Mouse (Mus musculus) CD8-positive naive resting alpha-beta T cell, adult 2 months (primary cell): ENCODE measurements around the gene Bpgm.
A peak's percentile ranks its signal among the peaks of the same experiment; 100 is the strongest.

Experiments used
- DNase-seq, 2 experiments: peaks; one replicate each; pipeline ENCODE4 v3.0.0; 2022; ENCODE audit warnings: low read depth in 2 of 2, low spot score in 2 of 2

Gene Bpgm

DNA sequence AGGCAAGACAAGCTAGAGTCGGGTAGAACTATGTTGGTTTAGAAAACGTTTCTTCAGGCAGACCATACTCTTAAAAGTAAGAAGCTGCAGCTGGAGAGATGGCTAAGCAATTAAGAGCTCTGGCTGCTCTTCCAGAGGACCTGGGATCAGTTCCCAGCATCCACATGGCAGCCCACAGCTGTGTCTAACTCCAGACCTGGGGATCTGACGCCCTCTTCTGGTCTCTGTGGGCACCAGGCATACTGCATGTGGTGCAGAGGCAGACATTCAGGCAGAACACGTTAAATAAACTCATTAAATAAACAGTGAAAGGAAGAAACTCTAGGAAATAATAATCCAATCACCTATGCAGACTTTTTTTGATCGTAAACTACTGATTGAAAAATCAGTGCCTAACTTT, 7.4 kb downstream of the Bpgm start:
- no peak for DNase-seq

GRCm38 (mm10) chr6:34483811-34484210, 7.8 kb downstream of the Bpgm start:
- DNase-seq: no peak

- DNase-seq: no peak
Observed at GRCm38 (mm10) chr6:34486071-34486626, 10.1 kb downstream of the Bpgm start.

- DNase-seq: no peak
Observed at GRCm38 (mm10) chr6:34493327-34494095, 17.5 kb downstream of the Bpgm start.

GRCm38 (mm10) chr6:34495140-34495551, 19.1 kb downstream of the Bpgm start:
- DNase-seq: peak in 1 of 2 experiments; percentile 51

DNA sequence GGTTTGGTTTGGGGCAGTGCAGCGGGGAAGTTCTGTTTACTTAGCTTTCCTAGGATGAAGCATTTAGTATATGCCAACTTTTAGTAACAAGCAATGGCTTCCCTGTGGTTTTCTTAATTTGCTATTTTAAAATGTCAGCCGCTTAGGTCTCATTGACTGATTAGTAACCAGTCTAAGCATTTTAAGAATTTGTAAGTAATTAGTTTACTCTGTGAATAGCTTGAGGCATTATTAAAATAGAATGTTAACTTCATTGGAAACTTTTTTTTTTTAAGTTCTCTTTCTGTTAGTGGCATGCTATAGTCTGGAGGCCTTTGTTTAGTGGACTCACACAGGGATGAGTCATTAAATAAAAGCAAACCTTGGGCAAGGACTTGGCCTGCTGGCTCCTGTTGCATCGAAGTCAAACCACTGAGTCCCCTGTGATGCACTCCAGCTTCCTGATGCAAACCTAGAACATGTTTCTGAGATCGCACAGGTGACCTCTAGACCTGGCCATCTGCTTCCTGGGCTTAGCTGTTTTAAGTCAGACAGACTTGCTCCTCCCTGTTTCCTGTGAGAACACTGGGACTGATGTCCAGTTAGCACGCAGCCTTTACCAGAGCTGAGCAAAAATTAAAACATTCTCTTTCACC, 22.1 kb downstream of the Bpgm start:
- DNase-seq: no peak

- no peak for DNase-seq
Observed at GRCm38 (mm10) chr6:34502291-34502690, 26.3 kb downstream of the Bpgm start.

DNA sequence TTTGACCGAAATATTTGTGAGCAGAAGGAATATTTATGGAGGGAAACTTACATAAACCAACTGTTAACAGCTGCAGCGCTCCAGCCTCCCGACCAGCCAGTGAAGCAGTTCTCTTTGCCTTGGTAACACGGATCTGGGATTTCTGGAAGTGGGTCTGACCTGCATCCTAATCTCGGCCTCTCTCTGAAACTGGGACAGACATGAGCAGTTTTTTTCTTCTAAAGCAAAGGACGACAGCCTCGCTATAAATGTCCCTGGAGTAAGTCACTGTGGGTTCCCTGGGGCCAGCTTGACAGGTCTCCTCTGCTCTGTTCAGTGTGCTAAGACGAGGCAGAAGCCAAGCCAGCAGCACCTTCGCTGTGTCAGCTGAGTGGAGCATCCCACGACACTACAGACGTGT, 29.9 kb downstream of the Bpgm start:
- DNase-seq: no peak

- no peak for DNase-seq
Observed at GRCm38 (mm10) chr6:34507581-34507980, 31.6 kb downstream of the Bpgm start.

DNA sequence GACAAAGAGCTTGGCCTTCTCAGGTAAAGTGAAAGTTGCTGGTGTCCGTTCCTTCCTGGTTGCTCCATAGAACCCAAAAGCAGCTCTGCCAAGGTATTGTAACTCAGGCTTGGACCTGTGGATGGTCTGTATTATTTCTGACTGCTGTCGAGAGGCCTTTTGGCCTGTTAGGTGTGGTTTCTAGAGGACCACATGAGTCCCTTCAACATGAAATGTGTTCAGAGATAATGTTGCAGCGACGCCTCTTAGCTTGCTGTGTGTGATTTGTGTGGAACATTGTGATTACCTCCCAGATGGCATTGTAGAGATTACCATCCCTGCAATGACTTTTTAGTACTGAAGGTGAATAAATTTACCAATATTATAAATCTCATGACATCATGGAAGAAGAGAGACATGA, 32.0 kb downstream of the Bpgm start:
- no peak for DNase-seq

GRCm38 (mm10) chr6:34510277-34510676, 34.3 kb downstream of the Bpgm start:
- no peak for DNase-seq

DNA sequence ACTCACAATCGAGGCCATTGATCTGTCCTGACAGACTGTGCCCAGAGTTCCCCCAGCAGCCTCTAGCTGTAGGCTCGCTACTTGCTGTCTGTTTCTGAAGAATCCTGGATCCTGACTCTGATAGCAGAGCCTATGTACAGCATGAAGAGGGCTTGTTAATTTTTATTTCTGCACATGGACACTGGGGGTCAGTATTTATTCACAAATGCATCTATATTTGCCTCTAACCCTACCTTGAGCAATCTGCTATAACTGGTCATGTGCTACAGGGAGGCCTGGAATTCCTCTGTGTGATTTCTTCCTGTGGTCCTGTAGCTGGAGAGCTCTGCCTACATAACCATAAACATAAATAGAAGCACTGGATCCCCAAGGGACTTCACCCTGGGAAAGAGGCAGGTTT, 35.4 kb downstream of the Bpgm start:
- no peak for DNase-seq

DNA sequence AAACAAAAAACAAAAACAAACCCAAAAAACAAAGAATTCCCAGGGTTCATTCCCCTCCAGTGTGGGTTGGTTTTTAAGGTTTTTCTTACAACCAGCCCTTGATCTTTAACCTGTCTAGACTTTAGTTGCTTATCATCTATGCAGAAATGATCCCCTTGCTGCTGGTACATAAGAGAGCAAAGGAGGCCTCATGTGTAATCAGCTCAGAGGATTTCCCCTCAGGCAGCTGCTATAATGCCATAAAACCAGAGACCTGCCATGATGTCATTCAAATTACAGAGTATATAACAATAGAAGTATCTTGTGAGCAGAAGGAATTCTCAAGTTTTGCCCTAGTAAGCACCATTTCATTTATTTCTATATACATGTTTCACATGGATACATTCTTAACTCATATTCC, 36.7 kb downstream of the Bpgm start:
- no peak for DNase-seq

DNA sequence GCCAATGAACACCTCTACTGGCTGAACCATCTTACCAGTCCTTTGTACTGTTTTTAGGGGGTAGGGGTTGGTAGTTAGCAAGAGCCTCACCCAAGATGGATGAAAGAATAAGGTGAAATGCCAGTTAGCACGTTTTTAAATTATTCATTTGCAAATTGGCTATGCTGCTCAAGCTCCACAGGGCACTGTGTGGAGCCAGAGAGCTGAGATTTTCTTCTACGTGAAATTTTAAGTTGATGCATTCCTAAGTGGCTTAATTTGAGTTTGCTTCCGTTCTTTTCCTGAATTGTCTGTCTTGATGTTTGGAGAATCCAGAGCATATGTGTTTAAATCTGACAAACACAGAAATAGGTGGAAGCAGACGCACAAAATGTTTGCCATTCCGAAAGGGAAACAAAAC, 38.6 kb downstream of the Bpgm start:
- DNase-seq: no peak

- DNase-seq: no peak
Observed at GRCm38 (mm10) chr6:34515098-34515782, 39.2 kb downstream of the Bpgm start.

- no peak for DNase-seq
Observed at GRCm38 (mm10) chr6:34515783-34516099, 39.7 kb downstream of the Bpgm start.

DNA sequence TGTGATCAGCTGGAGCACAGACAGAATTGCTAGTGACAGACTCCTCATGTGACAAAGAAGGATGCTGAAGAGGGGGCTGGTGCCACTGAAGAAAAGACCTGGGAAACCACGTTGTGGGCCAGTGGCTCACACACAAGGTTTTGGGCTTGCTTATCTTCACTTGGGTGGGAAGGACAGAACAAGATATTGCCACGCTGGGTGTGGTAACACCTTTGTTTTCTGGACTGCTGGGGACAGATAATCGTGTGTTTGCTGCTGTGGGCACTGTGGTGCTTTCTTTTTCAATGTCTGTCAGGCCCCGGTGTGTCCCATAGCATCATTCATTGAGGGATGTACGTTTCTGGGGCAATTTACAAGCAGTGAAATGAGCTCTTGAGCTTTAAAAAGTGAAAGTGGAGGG, 41.7 kb downstream of the Bpgm start:
- no peak for DNase-seq

GRCm38 (mm10) chr6:34519087-34519486, 43.1 kb downstream of the Bpgm start:
- DNase-seq: no peak

GRCm38 (mm10) chr6:34520491-34520890, 44.5 kb downstream of the Bpgm start:
- DNase-seq: no peak

- DNase-seq: no peak
Observed at GRCm38 (mm10) chr6:34520912-34521311, 44.9 kb downstream of the Bpgm start.

DNA sequence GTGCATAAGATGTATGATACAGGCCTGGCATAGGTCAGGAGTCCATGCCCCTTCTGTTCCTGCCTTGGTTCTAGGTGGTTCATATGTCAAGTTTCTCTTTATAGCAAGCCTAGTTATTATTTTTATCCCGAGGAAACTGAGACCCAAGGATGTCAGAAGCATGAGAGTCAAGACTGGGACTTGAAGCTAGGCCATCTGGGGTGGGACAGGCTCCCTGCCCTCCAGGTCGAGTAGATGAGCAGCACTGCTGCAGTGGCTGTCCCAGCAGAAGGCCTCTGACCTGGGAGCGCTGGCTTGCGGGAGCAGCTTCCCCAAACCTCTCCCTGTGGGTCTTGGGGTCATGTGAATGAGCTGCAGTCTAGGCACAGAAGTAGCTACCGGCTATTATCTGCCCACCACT, 47.5 kb downstream of the Bpgm start:
- no peak for DNase-seq

GRCm38 (mm10) chr6:34525499-34525924, 49.5 kb downstream of the Bpgm start:
- no peak for DNase-seq
